Mouse (Mus musculus): Measurements from ENCODE around the gene Rasal2.

DNA sequence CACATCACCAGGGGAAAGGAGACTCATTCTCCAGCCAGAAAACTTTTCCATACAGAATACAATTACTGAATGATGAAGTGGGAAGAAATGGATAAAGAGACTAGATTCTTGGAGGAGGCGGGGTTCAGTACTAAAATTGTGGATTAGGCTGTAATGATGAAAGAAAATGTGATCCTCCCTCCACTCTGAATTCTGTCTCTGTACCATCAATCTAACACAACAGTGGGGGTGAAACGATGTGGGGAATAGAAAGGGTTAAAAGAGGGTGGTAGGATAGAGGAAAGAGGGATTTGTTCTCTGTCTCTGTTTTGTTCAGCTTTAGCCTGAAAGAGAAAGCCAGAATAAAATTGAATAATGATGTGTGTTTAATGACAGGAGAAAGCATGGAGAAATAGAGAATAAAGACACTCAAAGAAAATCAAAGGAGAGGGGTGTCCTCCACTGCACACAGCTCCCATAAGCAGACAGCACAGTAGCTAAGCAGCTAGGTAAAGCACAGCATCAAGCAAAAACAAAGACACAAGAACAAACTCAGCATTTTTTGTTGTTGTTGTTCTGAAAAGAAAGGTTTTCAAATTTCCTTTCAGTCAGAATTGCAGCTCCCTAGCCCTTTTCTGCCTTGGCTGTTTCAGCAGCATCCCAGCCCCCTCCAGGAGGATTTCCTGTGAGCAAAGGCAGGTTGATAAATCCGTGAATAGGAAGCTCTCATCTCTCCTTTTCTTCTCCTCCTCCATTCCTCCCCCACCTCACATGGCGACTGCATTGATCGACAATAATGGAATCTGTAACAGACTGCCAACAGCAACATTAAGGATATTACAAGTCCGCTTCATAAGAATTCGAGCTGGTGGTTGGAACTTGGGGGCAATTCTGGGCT is 168.6 kb downstream of the Rasal2 start:
- no peak for TF ChIP-seq POLR2A (IDR thresholded peaks at IDR 0.05; ENCODE audit: insufficient read length, low read depth)
- TF ChIP-seq E2F4 (IDR thresholded peaks at IDR 0.05; ENCODE audit: insufficient read depth): no peak
- no peak for TF ChIP-seq TCF12 (IDR thresholded peaks at IDR 0.05; ENCODE audit: insufficient read depth, poor library complexity, severe bottlenecking)
- TF ChIP-seq SRF (IDR thresholded peaks at IDR 0.05; ENCODE audit: control insufficient read depth, insufficient read length, low read depth): no peak
- no peak for TF ChIP-seq REST (IDR thresholded peaks at IDR 0.05; ENCODE audit: insufficient read depth, insufficient read length)
- no peak for TF ChIP-seq MYOG (IDR thresholded peaks at IDR 0.05; ENCODE audit: control insufficient read depth in 1 of 3, insufficient read depth in 1 of 3, insufficient read length in 2 of 3, low read depth in 2 of 3)
- no peak for TF ChIP-seq MAX (IDR thresholded peaks at IDR 0.05; ENCODE audit: low read depth)

Measured in myocyte (in vitro differentiated cells).